Mouse (Mus musculus) kidney, adult 11 months (tissue): ENCODE measurements around the gene Adamtsl4.
A peak's percentile ranks its signal among the peaks of the same experiment; 100 is the strongest.
"Not testable (repeated sequence)": the region's sequence is repeated elsewhere in the genome, so short reads cannot be mapped to it uniquely, and the experiment has no call there.

Experiments used
- DNase-seq: peaks from one replicate; pipeline ENCODE4 v3.0.0; 2022

Gene Adamtsl4

GRCm38 (mm10) chr3:95698286-95698685 is 10.6 kb upstream of the Adamtsl4 start:
- no peak for DNase-seq

DNA sequence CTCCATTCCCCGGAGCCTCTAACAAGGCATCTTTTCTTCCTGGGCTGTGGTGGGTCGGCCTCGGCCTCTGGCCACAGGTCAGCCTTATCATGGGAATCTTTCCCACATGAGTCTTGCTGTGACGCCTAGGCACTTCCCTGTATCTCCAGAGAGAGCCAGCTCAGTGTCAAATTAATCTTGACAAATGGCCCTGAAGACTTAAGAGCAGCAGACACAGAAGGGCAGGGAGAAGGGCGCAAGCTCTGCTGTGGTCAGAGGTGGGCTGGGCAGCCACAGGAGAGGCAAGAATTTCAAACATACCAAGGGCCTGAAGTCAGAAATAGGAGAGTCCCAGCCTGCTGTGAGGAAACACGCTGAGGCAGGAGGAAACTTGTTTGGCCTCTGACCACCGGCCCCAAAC is 8.6 kb upstream of the Adamtsl4 start:
- peak; percentile 58 for DNase-seq

DNA sequence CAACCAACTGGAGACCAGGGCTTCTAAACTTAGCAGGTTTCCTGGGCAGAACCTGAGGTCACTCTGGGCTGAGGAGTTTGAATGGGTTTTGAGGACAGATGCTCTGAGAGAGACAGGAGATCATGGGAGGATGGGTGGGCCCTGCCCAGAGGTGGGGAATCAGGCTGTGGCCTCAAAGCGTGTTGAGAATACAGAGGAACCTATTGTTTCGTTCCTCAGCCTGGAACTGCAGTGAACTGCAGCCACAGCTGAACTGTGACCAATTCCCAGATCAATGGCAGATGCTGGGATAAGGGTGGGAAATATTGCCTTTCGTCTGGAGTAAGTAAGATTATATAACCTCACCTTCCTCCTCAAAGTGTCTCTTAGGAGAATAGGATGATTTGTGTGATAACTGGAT is 8.1 kb upstream of the Adamtsl4 start:
- DNase-seq: no peak

DNA sequence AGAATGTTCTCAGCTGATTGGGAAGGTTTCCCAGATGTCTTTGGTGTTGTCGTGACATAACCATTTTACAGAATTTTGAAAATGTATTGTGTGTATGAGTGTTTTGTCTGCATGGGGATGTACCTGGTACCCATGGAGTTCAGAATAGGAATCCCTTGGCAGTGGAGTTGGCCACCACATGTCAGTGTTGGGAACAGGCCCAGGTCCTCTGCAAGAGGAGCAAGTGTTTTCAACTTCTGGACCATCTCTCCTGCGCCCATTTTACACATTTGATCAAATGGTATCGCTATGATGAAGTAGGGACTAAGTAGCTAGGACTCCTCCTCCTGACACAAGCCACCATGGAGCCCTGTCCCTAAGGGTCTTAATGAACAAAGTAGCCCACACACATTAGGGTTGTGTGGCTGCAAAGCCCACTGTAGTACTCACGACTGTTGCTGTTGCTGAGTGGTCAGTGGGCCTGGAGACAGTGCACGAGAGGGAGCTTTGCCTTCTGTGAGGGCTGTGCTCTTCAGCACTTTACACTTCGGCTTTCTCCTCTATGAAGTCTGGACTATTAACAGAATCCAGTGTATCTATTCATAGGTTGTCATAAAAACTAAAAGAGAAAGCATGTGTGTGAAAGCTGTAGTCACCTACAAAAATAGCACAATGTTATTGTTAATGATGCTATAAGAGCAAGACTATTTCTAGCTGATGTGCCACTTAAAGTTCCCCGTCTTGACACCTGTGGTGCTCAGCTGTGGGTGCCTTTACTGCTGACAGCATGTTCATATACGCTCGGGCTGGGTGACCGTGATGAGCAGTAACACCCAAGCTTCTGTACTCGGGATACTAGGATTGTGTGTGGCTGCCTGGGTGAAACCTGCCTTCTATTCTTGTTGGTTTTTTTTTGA is 7.3 kb upstream of the Adamtsl4 start:
- no peak for DNase-seq

GRCm38 (mm10) chr3:95693821-95694807 is 6.4 kb upstream of the Adamtsl4 start:
- peak; percentile 52 for DNase-seq

DNA sequence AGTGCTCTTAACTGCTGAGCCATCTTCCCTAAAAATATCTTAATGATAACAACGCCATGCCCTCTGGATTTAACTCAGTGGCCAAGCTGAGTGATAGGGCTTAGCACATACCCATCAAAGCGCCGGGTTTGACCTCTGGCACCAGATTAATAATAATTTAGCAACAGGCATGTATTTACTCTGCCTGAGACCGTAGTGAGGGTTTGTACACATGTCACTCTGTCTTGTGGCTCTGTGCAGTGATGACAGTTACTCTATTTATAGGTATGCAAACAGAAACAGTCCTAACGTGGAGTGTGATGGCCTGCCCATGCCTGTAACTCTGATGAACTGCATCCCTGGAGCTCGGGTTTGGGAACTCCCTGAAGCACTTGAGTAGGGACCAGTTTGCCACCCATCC is 5.0 kb upstream of the Adamtsl4 start:
- no peak for DNase-seq

GRCm38 (mm10) chr3:95690552-95690951 is 2.8 kb upstream of the Adamtsl4 start:
- DNase-seq: not testable (repeated sequence)

GRCm38 (mm10) chr3:95689940-95690339 is 2.2 kb upstream of the Adamtsl4 start:
- no peak for DNase-seq

DNA sequence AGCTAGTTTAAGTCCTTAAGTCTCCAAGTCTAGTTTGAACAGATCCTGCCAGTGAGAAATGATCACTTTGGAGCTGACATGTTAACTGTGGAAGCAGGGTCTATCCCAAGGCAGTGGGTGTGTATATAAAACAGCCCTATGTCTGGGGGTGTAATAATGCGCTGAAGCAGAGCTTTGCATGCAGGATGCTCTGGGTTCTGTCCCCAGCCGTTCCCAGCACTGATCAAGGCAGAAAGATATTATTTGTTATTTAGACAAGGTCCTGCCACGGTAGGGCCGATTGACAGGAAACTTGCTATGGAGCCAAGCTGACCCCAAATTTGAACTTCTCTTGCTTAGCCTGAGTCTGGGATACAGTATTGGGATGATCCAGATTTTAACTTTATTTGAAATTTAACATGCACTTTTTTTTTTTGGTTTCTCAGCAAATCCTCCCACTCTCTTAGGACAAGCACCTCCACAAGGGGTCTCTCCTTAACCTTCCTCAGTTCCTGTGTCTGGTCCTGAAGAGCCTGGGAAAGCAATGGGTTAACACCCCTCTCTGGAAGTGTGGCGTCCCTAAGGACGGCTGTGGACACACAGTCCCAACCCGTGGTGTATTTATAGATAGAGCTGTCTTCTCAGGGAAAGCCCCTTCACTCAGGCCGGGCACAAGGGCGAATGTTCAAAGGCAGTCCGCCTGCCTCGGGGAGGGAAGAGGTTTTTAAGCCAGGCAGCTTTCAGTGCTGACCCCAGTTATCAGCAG is 1.6 kb upstream of the Adamtsl4 start:
- no peak for DNase-seq

DNA sequence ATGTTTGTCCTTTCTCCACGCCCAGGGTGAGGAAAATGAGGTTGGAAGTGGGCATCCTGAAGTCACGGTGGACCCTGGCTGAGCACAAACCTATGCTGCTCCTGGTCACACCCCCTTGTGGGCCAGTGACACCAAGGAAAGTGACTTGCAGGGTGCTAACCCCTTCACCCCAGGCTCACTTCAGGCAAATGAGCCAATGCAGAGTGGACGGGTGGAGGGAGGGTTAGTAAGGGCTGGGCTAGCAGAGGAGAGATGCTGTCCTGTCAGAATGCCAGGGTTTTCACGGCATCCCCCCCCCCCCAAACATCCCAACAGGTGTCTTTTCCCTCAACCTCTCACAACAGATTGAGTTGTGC is 571 bp downstream of the Adamtsl4 start:
- DNase-seq: no peak

GRCm38 (mm10) chr3:95686492-95687167 is 1.1 kb downstream of the Adamtsl4 start:
- DNase-seq: no peak

- no peak for DNase-seq
Observed at GRCm38 (mm10) chr3:95685701-95686100, 2.0 kb downstream of the Adamtsl4 start.

DNA sequence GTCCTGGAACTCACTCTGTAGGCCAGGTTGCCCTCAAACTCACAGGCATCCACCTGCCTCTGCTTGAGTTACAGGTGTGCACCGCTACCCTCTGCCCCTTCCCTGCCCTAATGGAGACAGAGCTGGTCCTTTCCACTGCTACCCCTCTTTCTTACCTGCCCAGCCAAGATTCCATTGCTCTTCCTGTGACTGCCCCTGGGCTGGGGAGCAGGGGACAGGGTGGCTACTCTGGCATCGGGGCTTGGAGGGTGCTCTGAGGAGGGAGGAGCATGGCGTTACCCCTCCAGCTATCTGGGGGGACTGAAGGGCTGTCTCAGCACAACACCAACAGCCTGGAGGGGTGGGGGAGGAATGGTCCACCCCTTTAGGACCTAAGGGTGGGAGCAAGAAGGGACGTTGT is 2.4 kb downstream of the Adamtsl4 start:
- no peak for DNase-seq

DNA sequence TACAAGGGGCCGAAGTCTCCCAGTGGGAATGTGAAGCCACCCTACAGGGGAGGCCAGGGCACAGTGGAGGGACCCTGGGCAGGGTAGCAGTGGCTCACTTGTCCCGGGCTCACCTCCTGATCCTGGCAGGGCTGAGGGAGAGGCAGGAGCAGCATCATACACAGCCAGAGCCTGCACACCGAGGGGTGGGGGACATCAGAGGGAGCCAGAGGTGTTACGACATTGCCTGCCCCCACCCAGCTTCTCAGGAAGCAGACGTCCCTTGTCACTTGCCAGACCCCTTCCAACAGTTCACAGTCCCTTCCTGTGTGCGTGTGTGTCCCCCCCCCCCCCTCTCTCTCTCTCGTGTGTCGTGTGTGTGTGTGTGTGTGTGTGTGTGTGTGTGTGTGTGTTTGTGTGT is 2.9 kb downstream of the Adamtsl4 start:
- DNase-seq: no peak

DNA sequence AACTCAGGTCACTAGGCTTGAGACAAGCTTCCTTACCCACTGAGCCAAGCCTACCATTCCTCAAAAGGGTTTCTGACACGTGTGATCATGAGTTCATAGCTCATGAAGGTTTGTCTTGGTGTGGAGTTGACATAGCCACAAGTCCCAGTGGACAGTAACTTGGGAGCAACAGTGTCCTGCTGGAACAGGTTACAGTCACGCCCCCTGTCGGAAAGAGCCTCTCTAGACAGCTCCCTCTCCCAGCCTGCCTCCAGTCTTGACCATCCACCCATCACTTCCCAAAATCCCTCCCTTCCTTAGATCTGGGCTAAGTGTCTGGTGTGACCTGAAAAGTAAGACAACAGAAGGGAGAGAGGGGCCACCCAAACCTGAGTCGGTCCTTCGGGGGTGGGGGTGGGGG is 4.8 kb downstream of the Adamtsl4 start:
- no peak for DNase-seq

- no peak for DNase-seq
Observed at GRCm38 (mm10) chr3:95681365-95681764, 6.4 kb downstream of the Adamtsl4 start.

DNA sequence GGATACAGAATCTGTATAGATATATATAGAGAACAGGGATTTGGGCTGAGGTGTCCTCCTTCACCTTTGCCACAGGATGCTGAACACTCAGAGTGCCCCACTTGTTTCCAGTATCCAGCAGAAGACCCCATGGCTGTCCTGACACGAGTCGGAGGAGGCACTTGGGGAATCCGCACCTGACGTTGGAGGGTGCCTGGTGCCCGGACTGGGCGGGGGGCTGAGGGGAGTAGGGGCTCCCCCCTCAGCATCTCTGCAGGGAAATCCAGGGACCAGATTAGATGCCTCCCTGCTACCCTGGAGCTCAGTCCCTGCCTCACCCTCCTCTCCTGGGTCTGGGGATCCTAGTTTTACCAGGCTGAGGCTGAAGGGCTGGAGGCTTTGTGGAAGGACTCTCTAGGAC is 7.0 kb downstream of the Adamtsl4 start:
- DNase-seq: no peak

GRCm38 (mm10) chr3:95679551-95679950 is 8.2 kb downstream of the Adamtsl4 start:
- no peak for DNase-seq

DNA sequence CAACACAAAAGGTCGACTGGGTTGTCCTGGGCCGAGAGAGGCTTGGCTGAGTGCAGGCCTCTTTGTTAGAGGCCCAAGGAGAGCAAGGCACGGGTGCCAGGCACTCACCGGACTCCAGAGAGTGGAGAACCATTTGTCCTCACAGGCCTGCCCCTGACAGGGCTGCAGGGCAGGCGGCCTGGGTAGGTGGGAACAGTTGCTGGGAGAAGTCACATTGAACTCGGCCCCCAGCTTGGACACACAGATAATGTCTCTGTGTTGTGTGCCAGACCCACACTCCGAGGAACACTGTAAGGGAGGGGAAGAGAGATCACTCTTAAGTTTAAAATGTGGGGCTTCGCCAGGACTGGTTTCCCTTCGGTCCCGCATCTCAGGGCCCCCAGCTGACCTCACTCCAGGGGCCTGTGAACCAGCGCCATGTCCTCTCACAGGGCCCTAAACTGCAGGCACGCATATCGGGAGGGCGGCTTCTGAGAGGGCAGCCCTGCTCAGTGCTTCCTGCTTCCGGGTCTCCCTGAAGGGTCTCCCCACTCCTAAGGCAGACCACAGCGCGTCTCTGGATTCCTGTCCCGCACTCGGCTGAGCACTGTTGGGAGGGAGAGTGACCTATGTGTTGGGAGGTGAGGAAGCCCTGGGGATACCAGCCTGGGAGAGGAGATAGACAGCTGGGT is 10.2 kb downstream of the Adamtsl4 start:
- no peak for DNase-seq

DNA sequence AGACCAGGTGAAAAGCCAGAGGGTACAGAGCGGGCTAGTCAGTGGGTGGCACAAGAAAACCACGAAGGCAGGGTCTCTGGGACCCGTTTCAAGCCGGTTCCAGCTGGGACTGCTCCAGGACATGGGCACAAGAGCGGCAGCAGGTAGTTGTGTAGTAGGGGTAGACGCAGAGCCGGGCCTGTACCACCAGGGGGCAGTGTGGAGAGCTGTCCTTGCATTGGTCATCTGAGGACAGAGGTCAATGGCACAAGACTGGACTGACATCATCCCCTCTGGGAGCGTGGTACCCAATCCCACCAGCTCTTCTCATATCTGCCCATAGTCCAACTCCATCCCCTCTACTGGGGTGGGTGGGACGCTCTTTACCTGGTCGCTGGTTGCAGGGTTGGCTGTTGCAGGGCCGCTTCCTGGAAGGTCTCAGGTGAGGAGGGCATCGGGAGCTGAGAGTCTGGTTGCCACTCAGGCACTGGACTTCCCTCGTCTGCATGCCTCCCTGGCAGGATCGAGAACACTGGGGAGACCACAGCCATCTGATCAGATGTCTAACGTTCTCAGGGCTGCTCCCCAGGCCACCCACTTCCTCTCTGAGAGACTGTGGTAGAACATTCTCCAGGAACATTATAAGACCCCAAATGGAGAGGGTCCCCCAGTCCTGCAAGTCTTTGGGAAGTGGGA is 10.8 kb downstream of the Adamtsl4 start:
- peak; percentile 82 for DNase-seq
